9 mouse cellular contexts compared by ENCODE assay signal in the genomic region with DNA sequence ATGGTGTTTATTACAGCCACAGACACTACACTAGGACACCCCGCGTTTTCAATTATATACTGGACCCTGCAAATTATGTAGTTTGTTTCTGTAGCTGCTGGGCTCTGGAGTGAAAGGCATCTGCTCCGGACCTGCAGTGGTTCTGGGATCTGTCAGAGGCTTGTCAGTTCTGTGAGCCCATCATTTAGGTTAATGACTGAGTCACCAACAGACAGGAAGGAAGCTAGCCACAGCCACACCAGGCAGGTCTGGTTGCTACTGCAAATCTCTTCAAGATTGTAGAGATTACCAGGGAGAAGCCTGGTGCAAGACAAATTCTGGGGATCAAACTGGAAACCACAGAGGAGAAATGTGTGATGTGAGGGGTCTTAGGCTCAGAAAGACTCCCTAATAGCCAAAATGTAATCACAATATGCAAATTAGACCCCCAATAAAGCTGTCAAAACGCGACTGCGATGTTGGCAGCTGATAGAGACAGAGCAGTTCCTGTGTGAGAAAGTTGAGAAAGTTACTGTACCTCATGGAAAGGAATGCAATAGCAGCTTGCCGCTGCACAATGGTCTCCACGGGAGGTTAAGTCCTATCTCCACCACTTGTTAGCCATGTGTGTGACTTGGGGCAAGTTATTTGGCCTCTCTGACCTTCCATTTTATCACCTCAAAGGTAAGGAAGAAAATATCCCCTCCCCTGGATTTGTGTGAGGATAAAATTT. TPM values are rescaled to one million over a fixed set of nuclear protein-coding genes. Genes with fewer than 3 reads are reported as not detected.
DNase-seq lines count a peak whose midpoint lies in the region; ATAC-seq and TF ChIP-seq lines count a peak whose summit lies in the region.
"Had no signal": no experiment of that assay in that cellular context is flagged by ENCODE, and none has a peak within 500 bp of the region (broad histone marks: within the 10 kb centered on the region; RNA-seq: fewer than 3 reads in every experiment).

No protein-coding gene starts in this region.

- no peak for DNase-seq in forebrain, embryonic 10.5 days (ENCODE audit: extremely low spot score, low spot score)
- DNase-seq in liver, adult 2 months (ENCODE audit: extremely low read depth, low read depth, low spot score): no peak
- no peak for DNase-seq in liver
- DNase-seq in embryonic facial prominence, embryonic 14.5 days (ENCODE audit: low spot score): no peak
- peak; percentile 41 for DNase-seq in mesoderm, embryonic 11.5 days (ENCODE audit: low read depth, low spot score)
- DNase-seq in left cerebral cortex, adult 9 months (ENCODE audit: low spot score in 2 of 2): no peak
- no peak for DNase-seq in B cell, adult 2 months
- DNase-seq: layer of hippocampus, adult 9-11 months had no signal

- H3K36me3 ChIP-seq in forebrain, embryonic 10.5 days (replicated peaks): no peaks in the 10 kb centered on the region
- no peaks in the 10 kb centered on the region for H3K36me3 ChIP-seq in forebrain, embryonic 15.5 days
- no peaks in the 10 kb centered on the region for H3K36me3 ChIP-seq in liver, adult 2 months (ENCODE audit: control insufficient read depth, insufficient read depth, low read length)
- no peaks in the 10 kb centered on the region for H3K36me3 ChIP-seq in embryonic facial prominence, embryonic 14.5 days (ENCODE audit: control insufficient read depth, insufficient read depth, low read length)

- peak overlapping the region; percentile 84 for H3K27ac ChIP-seq in forebrain, embryonic 10.5 days
- H3K27ac ChIP-seq in forebrain, embryonic 15.5 days (replicated peaks): no peak overlapping the region
- peak overlapping the region; percentile 64 for H3K27ac ChIP-seq in liver, adult 2 months (replicated peaks; ENCODE audit: insufficient read depth, low read depth, low read length)
- H3K27ac ChIP-seq in embryonic facial prominence, embryonic 14.5 days (replicated peaks; ENCODE audit: low read depth, low read length): peak overlapping the region; percentile 84

- no peak for ATAC-seq in forebrain, embryonic 15.5 days (replicated peaks)
- ATAC-seq in embryonic facial prominence, embryonic 14.5 days (ENCODE audit: low read depth): no peak

- H3K79me2 ChIP-seq in liver, adult 2 months (ENCODE audit: control insufficient read depth, insufficient read depth, low read length): no peaks in the 10 kb centered on the region

- TF ChIP-seq CTCF in liver, adult 2 months (IDR thresholded peaks at IDR 0.05; ENCODE audit: low read depth, low read length): no peak

- H3K4me1 ChIP-seq in forebrain, embryonic 10.5 days: peaks cover 60% of the 10 kb centered on the region
- peaks cover 15% of the 10 kb centered on the region for H3K4me1 ChIP-seq in forebrain, embryonic 15.5 days
- peaks cover 29% of the 10 kb centered on the region for H3K4me1 ChIP-seq in liver, adult 2 months (ENCODE audit: control insufficient read depth, insufficient read depth, low read length)
- peaks cover 44% of the 10 kb centered on the region for H3K4me1 ChIP-seq in embryonic facial prominence, embryonic 14.5 days (ENCODE audit: control insufficient read depth, insufficient read depth, low read length)

- no peaks in the 10 kb centered on the region for H3K27me3 ChIP-seq in forebrain, embryonic 10.5 days (ENCODE audit: poor library complexity, severe bottlenecking)
- no peaks in the 10 kb centered on the region for H3K27me3 ChIP-seq in forebrain, embryonic 15.5 days
- no peaks in the 10 kb centered on the region for H3K27me3 ChIP-seq in liver, adult 2 months (ENCODE audit: control insufficient read depth, insufficient read depth, low read length)
- no peaks in the 10 kb centered on the region for H3K27me3 ChIP-seq in embryonic facial prominence, embryonic 14.5 days (replicated peaks; ENCODE audit: control insufficient read depth, insufficient read depth, low read length)

- 47% methylated on average over 8 of the region's 8 CpGs for WGBS in forebrain, embryonic 10.5 days
- WGBS in forebrain, embryonic 15.5 days: 40% methylated on average over 8 of the region's 8 CpGs
- 54% methylated on average over 8 of the region's 8 CpGs for WGBS in liver, adult 2 months
- WGBS in embryonic facial prominence, embryonic 14.5 days: 25% methylated on average over 8 of the region's 8 CpGs

- no peaks in the 10 kb centered on the region for H3K9me3 ChIP-seq in forebrain, embryonic 10.5 days
- H3K9me3 ChIP-seq in forebrain, embryonic 15.5 days: no peaks in the 10 kb centered on the region
- no peaks in the 10 kb centered on the region for H3K9me3 ChIP-seq in embryonic facial prominence, embryonic 14.5 days (ENCODE audit: control insufficient read depth, low read length)

- TF ChIP-seq POLR2A in liver, adult 2 months (IDR thresholded peaks at IDR 0.05; ENCODE audit: extremely low read depth, insufficient read depth, low read length): no peak

- no peak overlapping the region for H3K4me2 ChIP-seq in forebrain, embryonic 15.5 days (replicated peaks)
- 0 out of 2 replicates have a peak overlapping the region, but pooled peaks have one; percentile 2 for H3K4me2 ChIP-seq in embryonic facial prominence, embryonic 14.5 days (ENCODE audit: low read depth, low read length)

- no peak overlapping the region for H3K4me3 ChIP-seq in forebrain, embryonic 10.5 days
- H3K4me3 ChIP-seq in forebrain, embryonic 15.5 days: no peak overlapping the region
- H3K4me3 ChIP-seq in liver, adult 2 months (ENCODE audit: insufficient read depth, low read depth, low read length): no peak overlapping the region
- no peak overlapping the region for H3K4me3 ChIP-seq in embryonic facial prominence, embryonic 14.5 days (ENCODE audit: low read depth, low read length)

- no peak overlapping the region for H3K9ac ChIP-seq in forebrain, embryonic 15.5 days (replicated peaks)
- H3K9ac ChIP-seq in liver, adult 2 months (ENCODE audit: low read depth, low read length): no peak overlapping the region
- no peak overlapping the region for H3K9ac ChIP-seq in embryonic facial prominence, embryonic 14.5 days (ENCODE audit: low read depth, low read length)

RNA-seq across cellular contexts. Expression of gene Coa7, which starts 22.1 kb away (rescaled TPM):
- polyA plus RNA-seq in forebrain, embryonic 10.5 days (2016; fragmentation: Nextera tagmentation; extraction: Ambion mirVana): 73.6 and 79.3 TPM in 2 replicates
- polyA plus RNA-seq in forebrain, embryonic 15.5 days (2015; fragmentation: Nextera tagmentation; extraction: Ambion mirVana): 47.1 and 48.9 TPM in 2 replicates
- 11.7 and 16.3 TPM in 2 replicates for total RNA-seq in liver, adult 2 months (2014; rRNA removed)
- polyA plus RNA-seq in liver, adult 2 months (2012; rRNA removed): 19.3 and 21.9 TPM in 2 replicates
- polyA plus RNA-seq in embryonic facial prominence, embryonic 14.5 days (2014; fragmentation: Nextera tagmentation; extraction: Ambion mirVana): 39.5 and 40.2 TPM in 2 replicates

RNA-seq across cellular contexts. Expression of gene Shisal2a, which starts 33.2 kb away (rescaled TPM):
- 1.7 and 1.8 TPM in 2 replicates for polyA plus RNA-seq in forebrain, embryonic 10.5 days (2016; fragmentation: Nextera tagmentation; extraction: Ambion mirVana)
- 0.79 and 1.7 TPM in 2 replicates for polyA plus RNA-seq in forebrain, embryonic 15.5 days (2015; fragmentation: Nextera tagmentation; extraction: Ambion mirVana)
- not detected in 2 replicates for total RNA-seq in liver, adult 2 months (2014; rRNA removed)
- not detected in 2 replicates for polyA plus RNA-seq in liver, adult 2 months (2012; rRNA removed)
- 3.9 and 4.7 TPM in 2 replicates for polyA plus RNA-seq in embryonic facial prominence, embryonic 14.5 days (2014; fragmentation: Nextera tagmentation; extraction: Ambion mirVana)

RNA-seq across cellular contexts. Expression of gene Zyg11b, which starts 49.1 kb away (rescaled TPM):
- 13.5 and 13.9 TPM in 2 replicates for polyA plus RNA-seq in forebrain, embryonic 10.5 days (2016; fragmentation: Nextera tagmentation; extraction: Ambion mirVana)
- polyA plus RNA-seq in forebrain, embryonic 15.5 days (2015; fragmentation: Nextera tagmentation; extraction: Ambion mirVana): 31.0 and 32.8 TPM in 2 replicates
- total RNA-seq in liver, adult 2 months (2014; rRNA removed): 25.4 and 28.8 TPM in 2 replicates
- 5.8 and 6.4 TPM in 2 replicates for polyA plus RNA-seq in liver, adult 2 months (2012; rRNA removed)
- polyA plus RNA-seq in embryonic facial prominence, embryonic 14.5 days (2014; fragmentation: Nextera tagmentation; extraction: Ambion mirVana): 13.8 and 14.5 TPM in 2 replicates

RNA-seq across cellular contexts. Expression of gene Gpx7, which starts 56.8 kb away (rescaled TPM):
- 30.5 and 34.8 TPM in 2 replicates for polyA plus RNA-seq in forebrain, embryonic 10.5 days (2016; fragmentation: Nextera tagmentation; extraction: Ambion mirVana)
- polyA plus RNA-seq in forebrain, embryonic 15.5 days (2015; fragmentation: Nextera tagmentation; extraction: Ambion mirVana): 25.3 and 28.2 TPM in 2 replicates
- 3.5 and 3.7 TPM in 2 replicates for total RNA-seq in liver, adult 2 months (2014; rRNA removed)
- polyA plus RNA-seq in liver, adult 2 months (2012; rRNA removed): 2.0 and 3.2 TPM in 2 replicates
- polyA plus RNA-seq in embryonic facial prominence, embryonic 14.5 days (2014; fragmentation: Nextera tagmentation; extraction: Ambion mirVana): 124 and 127 TPM in 2 replicates
